Mouse (Mus musculus) E14TG2a.4 (cell line): ENCODE measurements at regions not wholly inside any gene's neighbourhood (a gene's known extent, or its start where the extent isn't known, plus 50 kb on each side); places are given as distances from the start of the nearest gene placed in this dataset.

Experiments
- CTCF ChIP-seq: conservative IDR thresholded peaks from 2 replicates; pipeline ENCODE4 v1.5.1; 2014; ENCODE audit warnings: low read length
- NANOG ChIP-seq: IDR thresholded peaks from 2 replicates; pipeline ENCODE4 v1.6.1; 2014; ENCODE audit warnings: borderline replicate concordance, low read length, mixed read lengths
- POU5F1 ChIP-seq: IDR thresholded peaks from 2 replicates; pipeline ENCODE4 v1.6.1; 2014; ENCODE audit warnings: low read length, borderline replicate concordance

DNA sequence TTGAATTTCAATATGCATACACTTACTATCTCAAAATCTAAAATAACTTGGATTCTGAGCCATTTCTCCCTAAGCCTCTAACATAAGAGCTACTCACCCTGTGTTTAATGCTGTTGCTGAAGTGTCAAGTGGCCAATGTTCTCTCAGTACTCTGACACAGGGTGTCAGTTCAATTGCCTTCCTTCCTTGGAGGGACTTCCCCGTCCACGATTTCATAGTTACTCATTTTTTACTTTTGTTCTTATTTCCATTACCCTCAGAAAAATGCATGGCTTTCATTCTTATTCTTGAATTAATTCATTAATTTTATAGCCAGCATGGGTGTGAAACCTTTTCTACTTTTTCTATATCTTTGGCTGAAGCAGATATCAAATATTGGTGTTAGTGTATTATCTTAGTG lies 623.9 kb downstream of the Kcnj2 start:
- TF ChIP-seq CTCF (no peak), POU5F1 (no peak), NANOG (no peak)
